In the genomic region with DNA sequence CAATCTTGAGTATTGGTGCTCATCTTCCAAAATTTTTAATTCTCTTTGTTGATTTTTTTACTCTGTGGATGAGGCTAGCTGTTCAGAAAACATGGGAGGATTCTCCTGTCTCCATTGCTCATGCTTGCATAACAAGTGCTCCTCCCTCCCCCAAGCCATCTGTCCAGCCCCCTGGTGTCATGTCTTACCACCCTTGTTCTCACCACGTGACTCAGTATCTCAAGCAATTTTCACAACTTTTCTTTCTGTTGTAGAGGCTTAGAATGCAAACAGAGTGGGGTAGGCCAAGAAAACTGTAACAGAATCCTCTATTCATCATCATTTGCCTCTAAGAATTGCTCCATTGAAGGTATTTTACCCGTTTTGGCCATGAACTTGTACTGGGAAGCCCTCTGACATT, we compare ENCODE assay signal across 15 mouse cellular contexts.
A peak's percentile ranks its signal among the peaks of the same experiment; 100 is the strongest.
DNase-seq lines count a peak whose midpoint lies in the region; ATAC-seq and TF ChIP-seq lines count a peak whose summit lies in the region.
"Had no signal": no experiment of that assay in that cellular context is flagged by ENCODE, and none has a peak within 500 bp of the region (broad histone marks: within the 10 kb centered on the region; RNA-seq: fewer than 3 reads in every experiment).

No protein-coding gene starts in this region.

- ATAC-seq in lung, postnatal 0 days = no peak
- ATAC-seq: inflammation-experienced regulatory T-cells, adult 6 months; Patski had no signal

- H3K4me1 ChIP-seq in lung, postnatal 0 days (ENCODE audit: insufficient read depth, low read depth, low read length) = peaks cover 5% of the 10 kb centered on the region; the same call in 1 of the 2 replicates
- H3K4me1 ChIP-seq: liver, embryonic 13.5 days had no signal

- TF ChIP-seq CTCF in lung, postnatal 0 days (IDR thresholded peaks at IDR 0.05) = no peak

- H3K4me2 ChIP-seq in lung, postnatal 0 days (replicated peaks; ENCODE audit: low read depth, low read length) = no peak overlapping the region
- H3K4me2 ChIP-seq: heart, embryonic 15.5 days; liver, embryonic 13.5 days had no signal

- peak; percentile 87 for DNase-seq in right cerebral cortex, adult 18-20 months
- DNase-seq in right cerebral cortex, postnatal 4 days = no peak
- peak; percentile 87 to 92 for DNase-seq in frontal cortex, adult 2 months (ENCODE audit: extremely low spot score in 1 of 2, low spot score in 1 of 2)
- peak; percentile 56 to 84 for DNase-seq in left cerebral cortex, adult 9 months (ENCODE audit: low spot score in 2 of 2)
- DNase-seq in retina, postnatal 1 day = no peak
- no peak for DNase-seq in lung, postnatal 0 days (ENCODE audit: low spot score)
- no peak for DNase-seq in gastrocnemius, postnatal 36 days
- DNase-seq: cerebellum, adult 11-12 months; heart, adult 18-20 months; liver, embryonic 13.5 days; lung, postnatal 10 days had no signal

- H3K27me3 ChIP-seq in lung, postnatal 0 days (replicated peaks; ENCODE audit: insufficient read depth, low read length) = no peaks in the 10 kb centered on the region
- H3K27me3 ChIP-seq: heart, embryonic 15.5 days; liver, embryonic 13.5 days; Patski had no signal

- H3K36me3 ChIP-seq in lung, postnatal 0 days (ENCODE audit: insufficient read depth, low read length) = no peaks in the 10 kb centered on the region
- H3K36me3 ChIP-seq: heart, embryonic 15.5 days; liver, embryonic 13.5 days had no signal

- no peak for TF ChIP-seq EP300 in lung, postnatal 0 days (IDR thresholded peaks at IDR 0.05)

- H3K9ac ChIP-seq in lung, postnatal 0 days (replicated peaks; ENCODE audit: low read depth) = no peak overlapping the region
- H3K9ac ChIP-seq: heart, embryonic 15.5 days; liver, embryonic 13.5 days had no signal

- H3K9me3 ChIP-seq in lung, postnatal 0 days (ENCODE audit: low read length) = no peaks in the 10 kb centered on the region
- H3K9me3 ChIP-seq: heart, embryonic 15.5 days; limb, embryonic 10.5 days; liver, embryonic 13.5 days had no signal

- WGBS in lung, postnatal 0 days = 60% methylated on average over 2 of the region's 2 CpGs

- H3K27ac ChIP-seq in lung, postnatal 0 days (ENCODE audit: low read length) = no peak overlapping the region
- H3K27ac ChIP-seq: heart, embryonic 15.5 days; limb, embryonic 10.5 days; liver, embryonic 13.5 days had no signal

- intact Hi-C loops in gastrocnemius, postnatal 36 days (cut with DNase I) = no loop called here

- no peak overlapping the region for H3K4me3 ChIP-seq in lung, postnatal 0 days (ENCODE audit: low read depth, low read length)
- H3K4me3 ChIP-seq: heart, embryonic 15.5 days; limb, embryonic 10.5 days; liver, embryonic 13.5 days had no signal

Comparison
In these comparisons a context has a peak if more than half of its experiments do, and no peak if none do; other contexts are left out.
1. DNase-seq: peak in right cerebral cortex, adult 18-20 months (single experiment), frontal cortex, adult 2 months (2 of 2) and left cerebral cortex, adult 9 months (2 of 2); none in right cerebral cortex, postnatal 4 days (single experiment), retina, postnatal 1 day (single experiment), lung, postnatal 0 days (single experiment) and gastrocnemius, postnatal 36 days (0 of 2).